Mouse (Mus musculus) liver, adult 2 months (tissue): ENCODE data around the gene Sipa1l3.

Experiments used
- CTCF ChIP-seq: fragments of 200-500 bp; IDR thresholded peaks from 2 replicates; pipeline ENCODE4 v1.5.1; 2011; ENCODE audit warnings: low read depth, low read length, control low read depth
- POLR2A ChIP-seq: fragments of 200-500 bp; IDR thresholded peaks from 2 replicates; pipeline ENCODE4 v1.6.1; 2011; ENCODE audit warnings: low read length, control low read depth; ENCODE audit not compliant: insufficient read depth; ENCODE audit errors: extremely low read depth

DNA sequence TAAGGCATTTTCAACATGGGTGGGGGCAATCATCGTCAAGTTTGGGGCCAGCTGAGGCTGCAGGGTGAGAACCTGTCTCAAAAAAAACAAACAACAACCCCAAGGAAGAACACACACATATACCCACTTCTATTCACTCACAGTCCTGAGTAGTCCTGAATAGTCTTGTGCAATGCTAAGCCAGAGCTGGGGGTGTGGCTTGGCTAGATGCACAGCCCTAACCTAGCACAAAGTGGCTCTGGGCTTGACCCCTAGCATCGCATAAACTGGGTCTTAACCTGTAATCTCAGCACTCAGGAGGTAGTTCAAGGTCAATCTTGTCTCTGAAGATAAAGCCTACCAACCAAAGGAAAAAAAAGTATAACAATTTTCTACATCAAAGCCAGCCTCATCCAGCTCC, 101.5 kb downstream of the Sipa1l3 start:
- no peak for TF ChIP-seq CTCF
- no peak for TF ChIP-seq POLR2A
